Mouse (Mus musculus): ENCODE measurements around the gene Olfr736. TPM values are rescaled to one million over a fixed set of nuclear protein-coding genes. Genes with fewer than 3 reads are reported as not detected.

The Olfr736 gene
- polyA plus RNA-seq (2017; shearing (Covaris generic)): under 1 TPM in 1 of 2 experiments, not detected in 1; 0.12 TPM

GRCm38 (mm10) chr14:50380863-50381262 lies at the start of gene Olfr736:
Olfr736 (plus strand) TSS chr14:50381163.

GRCm38 (mm10) chr14:50348796-50349195 lies 32.2 kb upstream of the Olfr736 start, which contains the start of gene Olfr735:
Olfr735 (minus strand) TSS chr14:50348872.

GRCm38 (mm10) chr14:50357593-50357992 lies 23.4 kb upstream of the Olfr736 start, which contains the start of gene Tlr11:
Tlr11 (plus strand) TSS chr14:50357914.

GRCm38 (mm10) chr14:50407268-50407667 lies 26.3 kb downstream of the Olfr736 start, which contains the start of gene Olfr738:
Olfr738 (plus strand) TSS chr14:50407568.

GRCm38 (mm10) chr14:50418326-50418725 lies 37.4 kb downstream of the Olfr736 start, which contains the start of gene Olfr739:
Olfr739 (plus strand) TSS chr14:50418626.

Other genes with a start within 250 kb of the Olfr736 start
- gene Olfr728, start 238.5 kb upstream of the Olfr736 start, polyA plus RNA-seq (2017; shearing (Covaris generic)): under 1 TPM in 1 of 2 experiments, not detected in 1; 0.42 TPM
- under 1 TPM; 0.08 to 0.43 TPM for gene Olfr729, start 228.3 kb upstream of the Olfr736 start, polyA plus RNA-seq (2017; shearing (Covaris generic))
- not detected for gene Olfr730, start 193.0 kb upstream of the Olfr736 start, polyA plus RNA-seq (2017; shearing (Covaris generic))
- gene Olfr731, start 139.3 kb upstream of the Olfr736 start, polyA plus RNA-seq (2017; shearing (Covaris generic)): under 1 TPM; 0.10 to 0.11 TPM
- gene Olfr732, start 97.0 kb upstream of the Olfr736 start, polyA plus RNA-seq (2017; shearing (Covaris generic)): under 1 TPM; 0.17 to 0.23 TPM
- gene Olfr733, start 79.6 kb upstream of the Olfr736 start, polyA plus RNA-seq (2017; shearing (Covaris generic)): under 1 TPM in 1 of 2 experiments, not detected in 1; 0.22 TPM
- gene Olfr734, start 54.4 kb upstream of the Olfr736 start, polyA plus RNA-seq (2017; shearing (Covaris generic)): under 1 TPM in 1 of 2 experiments, not detected in 1; 0.04 TPM
- gene Olfr735, start 32.3 kb upstream of the Olfr736 start, polyA plus RNA-seq (2017; shearing (Covaris generic)): not detected
- gene Tlr11, start 23.2 kb upstream of the Olfr736 start, polyA plus RNA-seq (2017; shearing (Covaris generic)): not detected
- gene Olfr738, start 26.4 kb downstream of the Olfr736 start, polyA plus RNA-seq (2017; shearing (Covaris generic)): not detected
- not detected for gene Olfr739, start 37.5 kb downstream of the Olfr736 start, polyA plus RNA-seq (2017; shearing (Covaris generic))
- gene Olfr740, start 64.4 kb downstream of the Olfr736 start, polyA plus RNA-seq (2017; shearing (Covaris generic)): not detected
- not detected for gene Olfr741, start 91.6 kb downstream of the Olfr736 start, polyA plus RNA-seq (2017; shearing (Covaris generic))
- gene Olfr742, start 122.4 kb downstream of the Olfr736 start, polyA plus RNA-seq (2017; shearing (Covaris generic)): not detected
- gene Olfr743, start 140.7 kb downstream of the Olfr736 start, polyA plus RNA-seq (2017; shearing (Covaris generic)): under 1 TPM in 1 of 2 experiments, not detected in 1; 0.27 TPM
- gene Olfr744, start 233.7 kb downstream of the Olfr736 start, polyA plus RNA-seq (2017; shearing (Covaris generic)): not detected

All from inflammation-experienced regulatory T-cells (primary cell).